Mouse (Mus musculus) neural tube, embryonic 15.5 days (tissue): ENCODE results near the gene Gm10096. TPM values are rescaled to one million over a fixed set of nuclear protein-coding genes. Genes with fewer than 3 reads are reported as not detected.
"Not testable (repeated sequence)": the region's sequence is repeated elsewhere in the genome, so short reads cannot be mapped to it uniquely, and the experiment has no call there.

Source experiments
- ATAC-seq: fragments of 200-750 bp; cut with Nextera tagmentation; 2 replicates; pipeline ENCODE4 v1.8.0; 2017; ENCODE audit warnings: mild to moderate bottlenecking, moderate TSS enrichment, moderate library complexity; ENCODE audit not compliant: low FRiP score
- H3K27ac ChIP-seq: fragments of 300-500 bp; sonication (generic); replicated peaks from 2 replicates; pipeline ENCODE4 v1.5.1; 2015; ENCODE audit warnings: mild to moderate bottlenecking, inconsistent platforms
- H3K27me3 ChIP-seq: fragments of 300-500 bp; sonication (generic); replicated peaks from 2 replicates; pipeline ENCODE4 v1.6.1; 2015; ENCODE audit warnings: inconsistent platforms
- H3K36me3 ChIP-seq: fragments of 300-500 bp; sonication (generic); 2 replicates; pipeline ENCODE4 v1.6.1; 2015; ENCODE audit warnings: inconsistent platforms
- H3K4me1 ChIP-seq: fragments of 300-500 bp; sonication (generic); 2 replicates; pipeline ENCODE4 v1.6.1; 2015; ENCODE audit warnings: inconsistent platforms
- H3K4me2 ChIP-seq: fragments of 300-500 bp; sonication (generic); 2 replicates; pipeline ENCODE4 v1.6.1; 2015; ENCODE audit warnings: inconsistent platforms, mild to moderate bottlenecking, moderate library complexity
- H3K4me3 ChIP-seq: fragments of 300-500 bp; sonication (generic); replicated peaks from 2 replicates; pipeline ENCODE4 v1.5.1; 2015; ENCODE audit warnings: mild to moderate bottlenecking, inconsistent platforms
- H3K9ac ChIP-seq: fragments of 300-500 bp; sonication (generic); replicated peaks from 2 replicates; pipeline ENCODE4 v1.6.1; 2015; ENCODE audit warnings: mild to moderate bottlenecking, inconsistent platforms
- H3K9me3 ChIP-seq: fragments of 300-500 bp; sonication (generic); replicated peaks from 2 replicates; pipeline ENCODE4 v1.6.1; 2016; ENCODE audit warnings: inconsistent platforms
- WGBS: fragments of 180-500 bp; shearing (Covaris S2); methylation state at CpG from one replicate; pipeline ENCODE4 v1.1.7; 2015; ENCODE audit warnings: mixed read lengths; 5-methylcytosine and 5-hydroxymethylcytosine counted together
- polyA plus RNA-seq: library from polyadenylated mRNA; unstranded; fragments of >200 nt; fragmentation: Nextera tagmentation; extraction: Ambion mirVana; gene quantifications from 2 replicates; pipeline ENCODE4 v1.2.1, GENCODE M21; 2015

The Gm10096 gene
- polyA plus RNA-seq: not detected in 2 replicates

GRCm38 (mm10) chrX:28954602-28955001 lies at the start of gene Gm10096:
TSS of gene Gm10096 (minus strand) at chrX:28954702.
- not testable (repeated sequence) for H3K4me2 ChIP-seq, H3K27me3 ChIP-seq, H3K36me3 ChIP-seq, H3K4me1 ChIP-seq, H3K9ac ChIP-seq, ATAC-seq, H3K27ac ChIP-seq, H3K4me3 ChIP-seq, H3K9me3 ChIP-seq
- no CpG with 5 or more reads among the region's 5 CpGs for WGBS
